Mouse (Mus musculus) thymus, adult 2 months (tissue): ENCODE results near the gene Gm49721. TPM values are rescaled to one million over a fixed set of nuclear protein-coding genes. Genes with fewer than 3 reads are reported as not detected.
A peak's percentile ranks its signal among the peaks of the same experiment; 100 is the strongest.
"Not testable (repeated sequence)": the region's sequence is repeated elsewhere in the genome, so short reads cannot be mapped to it uniquely, and the experiment has no call there.

Experiments used
- DNase-seq: peaks from one replicate; pipeline ENCODE4 v3.0.0; 2021
- H3K27ac ChIP-seq: fragments of 200-500 bp; 2 replicates; pipeline ENCODE4 v1.5.1; 2012; ENCODE audit warnings: low read length, control low read depth; ENCODE audit not compliant: control insufficient read depth, insufficient read depth
- H3K27me3 ChIP-seq: fragments of 200-500 bp; 2 replicates; pipeline ENCODE4 v1.6.1; 2012; ENCODE audit warnings: mild to moderate bottlenecking, low read length, moderate library complexity, mixed read lengths; ENCODE audit not compliant: control insufficient read depth, insufficient read depth
- H3K36me3 ChIP-seq: fragments of 200-500 bp; 2 replicates; pipeline ENCODE4 v1.6.1; 2012; ENCODE audit warnings: mild to moderate bottlenecking, low read length, moderate library complexity; ENCODE audit not compliant: control insufficient read depth, insufficient read depth
- H3K4me1 ChIP-seq: fragments of 200-500 bp; replicated peaks from 2 replicates; pipeline ENCODE4 v1.6.1; 2012; ENCODE audit warnings: low read length; ENCODE audit not compliant: control insufficient read depth, insufficient read depth
- H3K4me3 ChIP-seq: fragments of 200-500 bp; 2 replicates; pipeline ENCODE4 v1.5.1; 2012; ENCODE audit warnings: mild to moderate bottlenecking, low read length, control low read depth, moderate library complexity; ENCODE audit not compliant: control insufficient read depth, insufficient read depth
- WGBS: fragments of 180-500 bp; shearing (Covaris S2); methylation state at CpG from one replicate; pipeline ENCODE4 v1.1.7; 2018; 5-methylcytosine and 5-hydroxymethylcytosine counted together
- polyA plus RNA-seq: library from polyadenylated mRNA; depleted of rRNA; stranded (reverse); fragments of >200 nt; gene quantifications from 2 replicates; pipeline ENCODE4 v1.2.3, GENCODE M21; 2012

Gm49721 gene
- polyA plus RNA-seq, 1 experiment = 9.8 TPM

DNA sequence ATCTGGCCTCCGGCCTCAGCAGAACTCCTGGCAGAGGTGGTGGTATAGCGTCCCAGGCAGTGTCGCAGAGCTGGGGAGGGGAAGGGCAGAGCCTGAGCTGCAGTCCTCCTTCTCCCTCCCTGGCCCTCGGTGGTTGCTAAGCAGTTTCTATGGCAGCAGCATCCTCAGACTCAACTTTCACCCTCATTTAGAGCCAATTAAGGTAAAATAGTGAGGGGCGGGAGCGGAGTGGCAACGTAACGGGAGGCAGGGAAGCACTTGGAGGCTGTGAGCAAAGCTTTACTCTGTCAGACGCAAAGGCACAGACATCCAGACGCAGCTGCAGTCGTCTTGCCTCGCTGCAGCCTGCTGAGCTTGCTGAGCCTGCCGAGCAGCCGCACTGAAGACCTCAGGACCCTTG, 46.6 kb downstream of the Gm49721 start, which contains the start of gene Gm1604a:
Gene Gm1604a (plus strand): TSS at position 312 of the 400 bp plus-strand sequence.
- not testable (repeated sequence) for H3K36me3 ChIP-seq, H3K4me3 ChIP-seq, H3K27me3 ChIP-seq, DNase-seq, H3K4me1 ChIP-seq, H3K27ac ChIP-seq
- WGBS = 55% methylated on average over 6 of the region's 14 CpGs

DNA sequence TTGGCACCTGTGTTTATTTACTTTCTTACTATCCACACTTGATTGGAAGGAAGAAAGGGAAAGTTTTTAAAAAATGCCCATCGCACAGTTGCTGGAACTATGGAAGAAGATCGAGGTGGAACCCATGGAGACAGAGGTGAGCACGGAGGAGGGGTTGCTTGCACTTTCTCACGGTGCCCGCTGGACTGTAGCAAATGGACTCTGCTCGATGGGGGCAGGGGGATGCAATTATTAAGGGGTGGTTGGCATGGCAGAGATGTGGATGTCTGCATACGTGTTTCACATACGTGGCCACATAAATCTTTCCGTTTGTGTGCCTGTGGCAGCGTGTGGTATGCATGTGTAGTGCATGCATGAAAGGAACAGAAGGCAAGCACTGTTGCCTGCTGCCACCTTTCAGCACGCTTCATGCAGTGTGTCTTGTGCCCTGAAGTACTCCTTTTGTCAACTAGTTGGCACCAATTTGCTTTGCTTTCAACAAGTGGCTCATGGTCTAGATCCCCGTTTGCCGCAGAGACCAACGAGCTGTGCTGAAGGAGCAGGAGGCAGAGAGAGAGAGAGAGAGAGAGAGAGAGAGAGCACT, 47.2 kb downstream of the Gm49721 start:
- not testable (repeated sequence) for H3K4me1 ChIP-seq, H3K4me3 ChIP-seq, DNase-seq, H3K27me3 ChIP-seq, H3K36me3 ChIP-seq, H3K27ac ChIP-seq
- WGBS = 90% methylated on average over 3 of the region's 14 CpGs

DNA sequence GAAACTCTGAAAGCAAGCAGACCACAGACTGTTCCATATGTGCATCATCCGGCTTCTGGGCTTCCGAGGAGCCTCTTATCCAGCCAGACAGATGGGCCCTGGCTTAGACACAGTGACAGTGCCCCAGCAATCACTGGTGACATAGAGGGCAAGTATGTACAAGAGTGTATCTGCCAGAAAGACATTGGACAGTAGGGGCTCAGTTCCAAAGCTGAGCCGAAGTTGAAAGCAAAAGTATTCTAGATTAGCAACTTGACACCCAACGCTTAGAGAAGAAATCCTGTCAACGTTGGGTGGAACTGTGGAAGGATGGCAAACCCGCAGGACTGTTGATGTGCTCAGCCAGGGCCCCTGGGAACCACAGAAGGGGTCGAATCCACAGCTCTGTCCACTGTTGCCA, 51.5 kb downstream of the Gm49721 start:
- not testable (repeated sequence) for H3K27ac ChIP-seq, DNase-seq, H3K36me3 ChIP-seq, H3K4me1 ChIP-seq, H3K27me3 ChIP-seq, H3K4me3 ChIP-seq
- 73% methylated on average over 5 of the region's 7 CpGs for WGBS

DNA sequence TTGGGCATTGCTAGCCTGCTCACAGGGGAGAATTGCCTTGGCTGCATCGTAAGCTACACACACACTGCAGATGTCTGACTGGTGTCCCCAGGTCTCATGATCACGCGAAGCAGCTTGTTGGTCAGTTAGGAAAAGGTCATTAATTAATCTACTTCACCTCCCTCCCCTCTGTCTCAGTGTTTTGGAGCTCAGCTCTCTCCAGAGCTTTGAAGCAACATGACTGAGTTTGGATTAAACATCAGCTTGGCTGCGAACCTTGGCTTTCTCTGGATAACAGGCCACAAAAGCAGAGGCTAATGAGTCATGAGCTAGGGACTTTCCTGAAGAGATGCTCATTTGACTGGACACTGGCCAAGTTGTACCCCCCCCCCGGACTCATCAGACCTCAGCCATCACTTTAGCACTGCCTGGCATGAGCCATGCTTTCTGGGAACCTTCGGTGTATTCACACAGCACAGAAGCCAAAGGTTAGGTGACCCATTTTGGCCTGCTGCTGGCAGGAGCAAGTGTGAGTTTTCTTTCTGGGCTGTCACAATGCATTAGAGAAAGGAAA, 52.0 kb downstream of the Gm49721 start:
- not testable (repeated sequence) for H3K27me3 ChIP-seq, H3K4me3 ChIP-seq, H3K27ac ChIP-seq, DNase-seq, H3K36me3 ChIP-seq
- 89% methylated on average over 3 of the region's 6 CpGs for WGBS
- H3K4me1 ChIP-seq = peaks cover 11% of the 10 kb centered on the region

DNA sequence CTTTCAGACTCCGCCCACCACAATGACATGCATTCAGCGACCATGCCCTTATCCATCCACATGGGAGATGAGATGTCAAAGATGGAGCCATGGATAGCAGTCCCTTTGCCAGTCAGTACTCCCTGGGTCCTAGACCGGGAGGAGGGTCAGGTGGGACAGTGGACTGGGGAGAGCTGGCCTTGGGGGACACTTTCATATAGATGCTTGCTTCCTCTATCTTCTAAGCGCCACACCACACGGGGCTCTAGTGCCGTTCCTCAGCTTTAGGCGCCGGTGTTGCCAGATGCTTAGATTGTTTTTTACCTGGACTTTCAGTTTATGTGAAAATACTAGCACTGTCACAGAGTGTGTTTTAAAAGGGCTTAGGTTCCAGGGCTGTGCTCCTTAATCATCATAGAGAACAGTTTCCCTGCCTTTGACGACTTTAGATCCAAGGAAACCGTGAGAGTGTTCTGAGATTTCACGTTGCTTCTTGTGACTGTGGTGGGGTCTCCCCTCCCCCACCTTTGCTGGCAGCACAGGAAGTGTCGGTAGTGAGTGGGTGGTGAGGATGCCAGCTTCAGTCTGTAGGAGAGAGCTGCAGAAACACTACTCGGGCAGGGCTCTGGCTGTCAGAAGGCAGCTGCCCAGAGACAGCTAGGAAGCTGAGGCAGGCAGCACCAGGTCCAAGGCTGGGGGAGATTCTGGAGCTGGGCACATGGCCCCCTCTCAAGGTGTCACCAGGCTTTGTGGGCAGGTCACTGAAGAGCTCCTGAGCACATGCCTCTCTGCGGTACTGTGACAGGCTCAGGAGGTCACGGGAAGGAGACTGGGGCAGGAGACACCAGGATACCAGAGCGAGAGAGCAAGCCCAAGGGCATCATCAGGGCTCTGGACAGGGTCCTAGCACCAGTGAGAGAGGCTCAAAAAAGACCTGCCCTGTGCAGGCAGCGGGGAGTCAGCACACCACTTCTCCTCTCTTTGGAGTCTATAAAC, 54.8 kb downstream of the Gm49721 start:
- not testable (repeated sequence) for H3K27me3 ChIP-seq, DNase-seq, H3K36me3 ChIP-seq, H3K4me3 ChIP-seq
- 59% methylated on average over 3 of the region's 17 CpGs for WGBS
- peaks cover 17% of the 10 kb centered on the region for H3K4me1 ChIP-seq
- peak overlapping the region; percentile 86 for H3K27ac ChIP-seq

DNA sequence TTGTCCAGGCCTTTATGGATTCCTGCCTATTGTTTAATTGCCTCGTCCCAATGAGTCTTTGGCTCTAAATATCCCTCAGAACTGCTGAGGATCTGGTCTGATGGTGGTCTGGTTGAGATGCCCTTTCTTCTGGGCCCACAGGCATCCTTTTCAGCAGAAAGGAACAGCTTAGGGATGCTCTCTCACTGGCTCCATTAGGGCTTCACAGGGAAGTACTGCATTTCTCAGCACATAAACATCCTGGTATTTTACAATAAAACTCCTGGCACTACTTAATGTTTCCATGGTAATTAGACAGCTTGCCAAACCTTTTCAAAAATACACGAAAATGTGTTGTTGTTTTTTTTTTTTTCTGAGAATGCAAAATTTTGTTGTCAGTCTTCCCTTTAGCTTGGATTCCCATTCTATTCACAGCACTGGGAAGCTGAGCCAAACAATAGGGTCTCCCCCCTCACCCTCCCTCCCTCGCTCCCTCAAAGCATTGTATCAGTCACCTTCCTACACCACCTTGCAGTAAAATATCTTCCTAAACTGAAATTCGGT, 90.4 kb downstream of the Gm49721 start:
- not testable (repeated sequence) for H3K4me3 ChIP-seq, H3K36me3 ChIP-seq, H3K27ac ChIP-seq, H3K27me3 ChIP-seq, H3K4me1 ChIP-seq, DNase-seq
- WGBS = 90% methylated on average over 3 of the region's 4 CpGs

DNA sequence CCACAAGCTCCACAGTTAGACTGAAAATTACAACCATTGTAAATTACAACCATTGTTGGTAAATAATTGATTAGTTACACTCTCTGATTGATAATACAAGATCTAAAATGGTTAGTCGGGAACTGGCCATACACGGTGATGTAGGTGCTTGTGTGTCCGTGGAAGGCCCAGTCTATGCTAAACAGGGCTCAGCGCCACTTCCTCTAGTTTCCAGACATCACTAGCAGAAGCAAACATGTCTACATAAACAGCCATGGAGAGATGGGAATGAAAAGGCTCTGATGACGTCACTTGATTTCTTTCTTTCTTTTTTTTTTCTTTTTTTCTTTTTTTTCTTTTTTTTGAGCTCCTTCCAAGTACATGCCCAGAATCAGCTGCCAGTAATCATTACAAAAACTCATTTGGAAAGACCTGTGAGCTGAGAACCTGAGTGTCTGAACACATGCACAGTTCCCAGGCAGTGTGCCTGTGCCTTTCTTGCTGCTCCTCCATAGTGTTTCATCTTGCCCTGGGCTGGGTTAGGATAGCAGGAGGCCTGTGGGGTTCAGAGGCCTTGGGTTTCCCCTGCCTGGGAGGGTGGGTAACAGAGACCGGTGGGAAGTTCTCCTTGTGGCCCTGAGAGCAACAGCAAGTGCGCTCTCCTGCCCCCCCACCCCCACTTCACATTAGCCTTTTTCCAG, 91.0 kb downstream of the Gm49721 start:
- 92% methylated on average over 7 of the region's 7 CpGs for WGBS
- not testable (repeated sequence) for DNase-seq

DNA sequence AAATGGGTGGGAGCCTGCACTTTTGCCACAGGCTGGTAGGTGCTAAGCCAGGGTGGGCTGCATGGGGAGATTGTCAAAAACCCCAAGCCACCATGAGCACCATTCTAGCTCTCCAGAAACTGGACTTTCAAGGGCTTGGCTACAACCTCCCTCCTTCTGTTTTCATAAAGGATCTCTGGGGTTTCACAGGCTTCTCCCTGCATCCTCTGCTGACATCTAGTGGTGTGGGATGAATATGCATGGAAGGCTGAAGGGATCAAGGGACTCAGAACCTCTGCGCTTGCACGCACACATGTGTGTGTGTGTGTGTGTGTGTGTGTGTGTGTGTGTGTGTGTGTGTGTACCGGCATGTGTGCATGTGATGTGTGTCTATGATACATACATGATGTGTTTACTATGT, 95.8 kb downstream of the Gm49721 start:
- WGBS = 33% methylated on average over 3 of the region's 3 CpGs
- H3K27me3 ChIP-seq = not testable (repeated sequence)
- peak; percentile 58 for DNase-seq

More for the DNA sequence above, 91.0 kb downstream of the Gm49721 start:
- H3K27me3 ChIP-seq, H3K27ac ChIP-seq, H3K4me3 ChIP-seq, H3K36me3 ChIP-seq, H3K4me1 ChIP-seq: not testable (repeated sequence)

DNA sequence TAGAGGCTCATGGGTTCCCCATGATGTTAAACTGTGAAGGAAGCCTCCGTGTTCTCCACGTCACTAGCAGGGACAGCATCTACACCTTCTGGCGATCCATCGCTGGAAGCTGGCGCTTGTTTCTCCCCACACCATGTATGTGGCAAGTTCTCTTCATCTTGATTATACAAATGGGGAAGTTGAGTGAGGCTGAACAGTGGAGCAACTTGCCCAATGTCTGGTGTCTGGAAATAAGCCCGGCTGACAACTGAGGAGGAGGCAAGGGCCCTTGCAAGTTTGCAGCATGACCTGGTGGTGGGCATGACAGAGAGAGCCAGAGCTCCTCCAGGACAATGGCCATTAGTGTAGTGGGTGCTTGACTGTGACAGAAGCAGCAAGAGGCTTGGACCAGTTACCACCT, 96.8 kb downstream of the Gm49721 start:
- not testable (repeated sequence) for H3K4me3 ChIP-seq, H3K27me3 ChIP-seq, H3K36me3 ChIP-seq, H3K4me1 ChIP-seq, DNase-seq, H3K27ac ChIP-seq
- WGBS = 56% methylated on average over 5 of the region's 6 CpGs

More for the DNA sequence above, 95.8 kb downstream of the Gm49721 start:
- not testable (repeated sequence) for H3K4me1 ChIP-seq, H3K4me3 ChIP-seq, H3K27ac ChIP-seq, H3K36me3 ChIP-seq

DNA sequence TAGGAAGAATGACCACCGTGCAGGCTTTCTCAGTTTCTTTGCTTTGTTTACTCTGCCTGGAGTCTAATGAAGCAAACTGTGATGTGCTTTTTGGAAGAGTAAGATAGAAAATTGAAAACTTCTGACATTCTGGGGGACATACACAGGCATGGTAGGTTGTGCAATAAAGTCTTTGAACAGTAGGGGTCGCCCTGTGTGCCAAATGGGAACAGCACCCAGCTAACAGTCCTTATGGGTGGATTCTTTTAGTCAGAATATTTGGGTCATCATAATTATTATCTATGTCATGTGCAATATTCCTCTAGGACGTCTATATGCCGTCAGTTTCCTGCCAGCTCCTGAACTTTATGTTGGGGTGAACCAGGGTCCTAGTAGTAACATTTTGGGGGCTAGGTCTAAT, 100.9 kb downstream of the Gm49721 start:
- peak; percentile 75 for DNase-seq
- H3K27ac ChIP-seq, H3K4me3 ChIP-seq, H3K36me3 ChIP-seq, H3K4me1 ChIP-seq, H3K27me3 ChIP-seq: not testable (repeated sequence)
- WGBS = 0% methylated on average over 1 of the region's 4 CpGs
